Mouse (Mus musculus) heart, postnatal 10 days (tissue): ENCODE measurements at regions not wholly inside any gene's neighbourhood (a gene's known extent, or its start where the extent isn't known, plus 50 kb on each side); places are given as distances from the start of the nearest gene placed in this dataset.

Experiments used
- DNase-seq, 2 experiments: peaks; one replicate each; pipeline ENCODE4 v3.0.0; 2021
- intact Hi-C: fragments of 180-260 bp; cut with DNase I; formaldehyde crosslinking; loops from one replicate; pipeline ENCODE4 v1.15.1; 2025

- DNase-seq = no peak
- intact Hi-C loops = no loop called here
Measured at GRCm38 (mm10) chr14:64574773-64575172, 470.7 kb downstream of the Prss52 start.

DNA sequence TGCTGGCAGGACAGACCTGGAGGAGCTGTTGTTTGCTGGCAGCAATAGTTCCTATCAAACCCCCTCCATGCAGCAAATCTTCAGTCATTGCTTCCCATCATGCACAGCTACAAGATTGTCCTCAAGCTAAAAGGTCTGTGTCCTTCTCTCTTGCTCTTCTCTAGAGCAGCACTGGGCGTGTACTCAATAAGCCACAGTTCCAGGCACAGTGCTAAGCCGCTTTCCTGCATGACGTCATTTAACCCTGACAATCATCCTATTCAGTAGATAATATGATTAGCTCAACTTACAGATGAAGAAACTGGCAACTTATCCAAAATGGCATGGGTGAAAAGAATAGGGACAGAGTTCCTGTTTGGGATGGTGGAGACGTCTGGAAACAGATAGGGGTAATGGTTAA lies 471.9 kb downstream of the Prss52 start:
- intact Hi-C loops = no loop called here
- DNase-seq = no peak

- DNase-seq = no peak
- intact Hi-C loops = no loop called here
Measured at GRCm38 (mm10) chr14:64580086-64580485, 476.0 kb downstream of the Prss52 start.

DNA sequence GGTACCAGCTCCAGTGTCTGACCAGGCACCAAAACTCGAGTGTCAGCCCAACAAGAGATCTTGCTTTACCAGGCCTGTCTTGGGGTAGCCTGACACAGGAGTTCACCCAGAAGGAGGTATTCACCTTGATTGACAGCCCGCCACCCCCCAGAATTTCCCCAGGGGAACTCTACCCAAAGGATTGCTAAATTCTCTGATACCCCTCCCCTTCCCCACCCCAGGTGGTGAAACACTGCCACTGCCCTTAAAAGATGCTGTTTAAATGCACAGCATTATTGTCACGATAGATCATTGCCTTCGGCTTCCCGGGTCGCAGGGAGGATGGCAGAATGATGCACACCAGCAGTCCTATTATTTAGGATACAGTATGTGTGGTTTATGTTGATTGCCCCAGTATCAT lies 476.8 kb downstream of the Prss52 start:
- intact Hi-C loops = no loop called here
- DNase-seq = no peak

GRCm38 (mm10) chr14:64581705-64582104 lies 477.6 kb downstream of the Prss52 start:
- DNase-seq = no peak
- intact Hi-C loops = no loop called here

GRCm38 (mm10) chr14:64582822-64583221 lies 478.7 kb downstream of the Prss52 start:
- DNase-seq = no peak
- intact Hi-C loops = no loop called here

GRCm38 (mm10) chr14:64584221-64584620 lies 480.1 kb downstream of the Prss52 start:
- intact Hi-C loops = no loop called here
- DNase-seq = no peak

- intact Hi-C loops = no loop called here
- DNase-seq = no peak
Measured at GRCm38 (mm10) chr14:64585081-64585470, 481.0 kb downstream of the Prss52 start.

DNA sequence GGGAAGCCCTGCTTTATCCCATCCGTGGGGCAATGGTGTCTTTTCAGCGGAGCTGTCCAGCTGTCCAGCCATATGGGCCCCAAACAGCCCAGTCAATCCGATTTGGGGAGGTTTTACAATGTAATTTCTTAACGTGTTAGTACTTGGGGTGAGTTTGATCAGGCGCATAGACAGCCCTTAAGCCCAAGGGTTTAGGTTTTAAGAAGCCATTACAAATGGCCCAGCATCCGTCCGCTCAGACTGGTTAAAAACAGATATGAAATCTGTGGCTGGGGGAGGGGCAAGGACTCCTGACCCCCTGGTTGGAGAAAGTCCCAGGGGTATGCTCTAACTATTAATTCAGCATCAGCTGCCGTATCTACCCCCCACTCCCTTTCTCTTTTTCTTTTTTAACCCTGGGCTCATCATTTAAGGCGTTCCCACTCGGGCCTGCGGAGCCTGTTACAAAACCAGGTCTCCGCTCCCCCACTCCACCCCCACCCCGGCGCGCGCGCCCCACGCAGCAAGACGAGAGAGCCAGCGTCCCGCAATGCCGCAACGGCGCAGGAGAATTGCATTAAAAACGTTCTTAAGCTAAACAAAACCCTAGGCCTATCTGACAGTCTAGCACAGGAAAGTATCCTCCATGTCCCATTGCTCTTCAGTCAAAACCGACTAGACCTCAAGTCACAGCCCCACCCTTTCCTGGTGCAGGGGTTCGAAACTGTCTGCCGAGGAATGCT lies 481.5 kb downstream of the Prss52 start:
- intact Hi-C loops = no loop called here
- DNase-seq = no peak

- DNase-seq = no peak
- intact Hi-C loops = no loop called here
Measured at GRCm38 (mm10) chr14:64586386-64586859, 482.3 kb downstream of the Prss52 start.

GRCm38 (mm10) chr14:64586860-64587698 lies 483.0 kb downstream of the Prss52 start:
- DNase-seq = no peak
- intact Hi-C loops = no loop called here

GRCm38 (mm10) chr14:64587699-64588434 lies 483.8 kb downstream of the Prss52 start:
- no peak for DNase-seq
- intact Hi-C loops = no loop called here

- no peak for DNase-seq
- intact Hi-C loops = no loop called here
Measured at GRCm38 (mm10) chr14:64588561-64588960, 484.5 kb downstream of the Prss52 start.

DNA sequence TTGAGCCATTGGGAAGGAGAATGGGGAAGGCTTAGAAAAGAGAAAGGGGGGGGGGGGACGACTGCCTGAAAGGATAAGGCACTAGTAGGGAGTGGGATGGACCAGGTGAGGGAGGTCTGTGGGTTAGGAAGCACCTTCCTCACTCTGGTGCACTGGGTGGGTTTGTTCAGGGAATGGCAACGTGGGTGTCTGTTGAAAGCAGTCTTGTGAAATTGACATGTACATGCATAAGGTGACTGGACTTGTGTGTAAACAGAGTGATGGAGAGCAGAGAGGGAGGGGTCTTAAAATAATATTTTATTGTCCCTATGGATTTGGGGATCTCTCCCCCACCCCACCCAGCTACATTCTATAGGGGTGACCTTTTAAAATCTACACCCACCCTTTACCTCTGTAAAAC lies 485.0 kb downstream of the Prss52 start:
- intact Hi-C loops = no loop called here
- DNase-seq = no peak

DNA sequence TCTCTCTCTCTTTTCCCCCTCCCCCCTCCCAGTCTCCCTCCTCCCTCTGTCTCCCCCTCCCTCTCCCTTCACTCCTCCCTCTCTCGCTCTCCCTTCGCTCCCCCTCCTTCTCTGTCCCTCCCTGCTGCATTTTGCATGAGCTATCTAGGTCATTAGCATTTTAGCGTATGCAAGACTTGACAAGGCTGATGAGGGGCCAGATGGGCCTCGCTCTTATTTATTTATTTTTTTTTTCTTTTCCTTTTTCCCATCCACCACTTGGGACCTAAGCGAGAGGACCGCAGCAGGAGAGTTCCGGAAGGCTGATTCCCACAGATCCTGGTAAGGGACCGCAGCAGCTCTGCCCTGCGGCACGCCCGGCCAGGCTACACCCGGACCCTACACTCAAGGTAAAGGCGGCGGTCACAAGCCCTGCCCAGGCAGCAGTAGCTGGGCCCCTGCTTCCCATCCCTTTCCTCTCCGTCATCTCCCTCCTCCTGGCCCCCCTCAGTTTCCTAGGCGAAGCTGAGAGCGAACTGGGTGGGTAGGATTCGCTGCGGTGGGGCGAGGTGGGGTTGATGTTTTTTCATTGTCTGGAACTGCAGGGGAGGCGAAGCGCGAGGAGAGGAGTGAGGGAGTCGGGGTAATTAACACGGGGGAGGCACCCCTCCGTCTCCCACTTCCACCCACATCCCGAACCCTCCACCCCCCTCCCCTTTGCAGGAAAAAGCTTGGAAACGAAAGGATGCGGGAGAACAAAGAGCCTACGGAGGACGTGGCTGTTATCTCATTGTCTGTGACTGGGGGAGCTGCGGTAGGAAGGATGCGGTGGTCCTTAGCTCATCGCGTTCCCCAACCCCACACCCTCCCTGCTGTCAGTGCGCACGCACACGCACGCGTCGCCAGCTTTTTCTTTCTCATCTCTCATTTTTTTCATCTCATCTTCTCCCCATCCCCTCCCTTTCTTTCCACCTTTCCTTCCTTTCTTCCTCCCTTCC lies 485.8 kb downstream of the Prss52 start:
- intact Hi-C loops = no loop called here
- DNase-seq = no peak

- no peak for DNase-seq
- intact Hi-C loops = no loop called here
Measured at GRCm38 (mm10) chr14:64590611-64591010, 486.5 kb downstream of the Prss52 start.

DNA sequence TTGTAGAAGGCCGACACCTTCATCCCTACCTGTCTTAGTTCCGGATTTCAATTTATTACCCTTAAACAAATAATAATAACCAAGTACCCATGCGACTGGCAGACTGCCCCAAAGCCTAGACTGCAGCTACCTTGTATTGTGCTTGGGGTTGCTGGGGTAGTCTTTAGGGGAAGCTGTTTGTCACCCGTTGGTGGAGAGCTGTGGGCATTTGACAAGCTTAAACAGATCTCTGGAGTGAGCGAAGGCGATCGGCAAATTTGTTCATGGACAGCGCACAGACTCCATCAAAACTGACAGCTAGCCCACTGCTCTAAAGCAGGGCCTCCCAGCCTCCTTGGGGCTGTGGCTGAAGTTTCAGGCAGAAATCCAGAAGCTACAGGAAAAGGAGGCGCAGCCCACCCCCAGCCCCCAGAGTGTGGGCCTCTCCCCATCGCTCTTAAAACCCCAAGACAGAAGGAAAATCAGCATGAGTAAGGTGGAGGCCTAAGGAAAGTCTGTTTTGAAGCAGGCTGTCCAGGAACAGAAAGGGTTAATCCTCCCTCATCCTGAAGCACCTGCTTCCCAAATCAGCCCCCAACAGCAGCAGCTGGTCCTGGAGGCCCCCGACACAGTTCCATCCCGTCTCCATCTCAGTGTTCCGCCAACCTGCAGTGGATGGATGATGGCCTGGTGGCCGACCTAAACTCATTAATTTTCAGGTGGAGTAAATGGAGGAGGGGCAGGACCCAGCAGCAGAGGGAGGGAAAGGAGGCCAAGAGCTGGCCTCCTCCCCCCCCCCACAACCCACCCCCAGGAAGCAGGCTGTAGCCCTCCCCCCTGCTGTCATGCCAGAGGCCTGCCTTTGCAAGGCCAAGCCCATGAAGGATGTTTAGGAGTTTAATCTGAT lies 487.2 kb downstream of the Prss52 start:
- no peak for DNase-seq
- intact Hi-C loops = no loop called here

DNA sequence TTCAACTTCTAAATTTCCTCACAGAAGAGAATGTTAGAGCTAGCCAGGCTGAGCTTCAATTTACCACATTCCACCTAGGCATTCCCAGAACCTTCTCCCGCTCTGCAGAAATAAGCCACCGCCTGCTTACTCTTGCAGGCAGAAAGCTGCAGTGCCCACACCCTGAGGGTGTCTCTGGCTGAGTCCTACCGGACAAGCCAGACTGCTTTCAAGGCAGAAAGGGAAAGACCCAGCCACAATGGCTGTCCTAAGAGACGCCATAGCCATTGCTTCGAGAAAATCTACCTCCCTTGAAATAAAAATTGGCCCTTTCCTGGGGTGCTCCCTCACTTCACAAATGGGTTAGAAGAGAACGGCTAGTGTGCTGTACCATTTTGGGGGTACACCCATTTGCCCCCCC lies 488.1 kb downstream of the Prss52 start:
- no peak for DNase-seq
- intact Hi-C loops = no loop called here

GRCm38 (mm10) chr14:64592706-64593320 lies 488.7 kb downstream of the Prss52 start:
- intact Hi-C loops = no loop called here
- DNase-seq = no peak
